Mouse (Mus musculus): ENCODE measurements around the gene Acadm.

- TF ChIP-seq CTCF (IDR thresholded peaks at IDR 0.05) = peak; percentile 78
- TF ChIP-seq POLR2A (IDR thresholded peaks at IDR 0.05; ENCODE audit: insufficient read depth, low read depth, low read length) = no peak
Measured at GRCm38 (mm10) chr3:153904586-153904985, 39.8 kb downstream of the Acadm start.

Measured in heart, adult 2 months (tissue).